Mouse (Mus musculus) MEL (cell line): Measurements from ENCODE around the gene Adgra1. TPM values are rescaled to one million over a fixed set of nuclear protein-coding genes. Genes with fewer than 3 reads are reported as not detected.

Source experiments
- DNase-seq: peaks from one replicate; pipeline ENCODE4 v3.0.0; 2011; ENCODE audit warnings: low read depth, low spot score
- H3K27ac ChIP-seq: 2 replicates; pipeline ENCODE4 v1.5.1; 2012; ENCODE audit warnings: low read depth, mild to moderate bottlenecking, control low read depth, low read length, moderate library complexity; ENCODE audit not compliant: control insufficient read depth
- H3K27me3 ChIP-seq, 2 experiments: fragments of 150-350 bp in 1 of 2; sonication (generic) in 1 of 2; 2 replicates each; pipeline ENCODE4 v1.6.1; 2012; ENCODE audit warnings: low read length in 2 of 2, mild to moderate bottlenecking in 2 of 2, improper control_type of control experiment in 1 of 2, moderate library complexity in 1 of 2; ENCODE audit not compliant: insufficient read depth in 2 of 2, control insufficient read depth in 1 of 2
- H3K36me3 ChIP-seq, 2 experiments: 2 replicates each; pipeline ENCODE4 v1.6.1; 2012 to 2014; ENCODE audit warnings: low read length in 2 of 2, improper control_type of control experiment in 1 of 2, inconsistent platforms in 1 of 2, mild to moderate bottlenecking in 1 of 2; ENCODE audit not compliant: insufficient read depth in 2 of 2, control insufficient read depth in 1 of 2
- H3K4me1 ChIP-seq, 2 experiments: fragments of 150-350 bp in 1 of 2; sonication (generic) in 1 of 2; 2 replicates each; pipeline ENCODE4 v1.6.1; 2012; ENCODE audit warnings: low read length in 2 of 2, improper control_type of control experiment in 1 of 2, mild to moderate bottlenecking in 1 of 2; ENCODE audit not compliant: insufficient read depth in 2 of 2, control insufficient read depth in 1 of 2
- H3K4me3 ChIP-seq, 2 experiments: fragments of 150-350 bp in 1 of 2; sonication (generic) in 1 of 2; 2 replicates each; pipeline ENCODE4 v1.5.1; 2012; ENCODE audit warnings: low read depth in 2 of 2, low read length in 2 of 2, mild to moderate bottlenecking in 2 of 2, moderate library complexity in 2 of 2, control low read depth in 1 of 2, improper control_type of control experiment in 1 of 2; ENCODE audit not compliant: control insufficient read depth in 1 of 2, insufficient read depth in 1 of 2
- H3K79me2 ChIP-seq: 2 replicates; pipeline ENCODE4 v1.6.1; 2012; ENCODE audit warnings: mild to moderate bottlenecking, low read length, moderate library complexity; ENCODE audit not compliant: control insufficient read depth, poor library complexity, insufficient read depth
- H3K9ac ChIP-seq: 2 replicates; pipeline ENCODE4 v1.6.1; 2012; ENCODE audit warnings: low read depth, mild to moderate bottlenecking, control low read depth, low read length, moderate library complexity; ENCODE audit not compliant: control insufficient read depth, poor library complexity, severe bottlenecking
- H3K9me3 ChIP-seq: fragments of 150-350 bp; sonication (generic); replicated peaks from 2 replicates; pipeline ENCODE4 v1.6.1; 2012; ENCODE audit warnings: mild to moderate bottlenecking, low read length, improper control_type of control experiment, moderate library complexity; ENCODE audit not compliant: insufficient read depth
- BHLHE40 ChIP-seq: IDR thresholded peaks from 2 replicates; pipeline ENCODE4 v1.6.1; 2012; ENCODE audit warnings: low read depth, mild to moderate bottlenecking, inconsistent platforms, low read length, improper control_type of control experiment, borderline replicate concordance
- CHD1 ChIP-seq: IDR thresholded peaks from 2 replicates; pipeline ENCODE4 v1.6.1; 2012; ENCODE audit warnings: low read depth, mild to moderate bottlenecking, inconsistent platforms, low read length, improper control_type of control experiment
- CTCF ChIP-seq, 3 experiments: IDR thresholded peaks in 2 of 3; conservative IDR thresholded peaks in 1 of 3; 2 replicates each; pipeline ENCODE4 v1.5.1; 2011 to 2012; ENCODE audit warnings: low read length in 3 of 3, low read depth in 2 of 3, mild to moderate bottlenecking in 2 of 3, improper control_type of control experiment in 1 of 3, inconsistent platforms in 1 of 3, mixed read lengths in 1 of 3, moderate library complexity in 1 of 3; ENCODE audit not compliant: control insufficient read depth in 1 of 3, insufficient read depth in 1 of 3, poor library complexity in 1 of 3, severe bottlenecking in 1 of 3
- E2F4 ChIP-seq: IDR thresholded peaks from 2 replicates; pipeline ENCODE4 v1.6.1; 2011; ENCODE audit warnings: low read depth, low read length, improper control_type of control experiment, borderline replicate concordance
- ELF1 ChIP-seq: IDR thresholded peaks from 2 replicates; pipeline ENCODE4 v1.6.1; 2014; ENCODE audit warnings: low read depth, mild to moderate bottlenecking, inconsistent platforms, low read length, improper control_type of control experiment, moderate library complexity
- EP300 ChIP-seq, 2 experiments: IDR thresholded peaks; 2 replicates each; pipeline ENCODE4 v1.6.1; 2011; ENCODE audit warnings: improper control_type of control experiment in 2 of 2, low read length in 2 of 2, low read depth in 1 of 2, mild to moderate bottlenecking in 1 of 2
- GABPA ChIP-seq: IDR thresholded peaks from 2 replicates; pipeline ENCODE4 v1.6.1; 2012; ENCODE audit warnings: low read depth, mild to moderate bottlenecking, inconsistent platforms, low read length, improper control_type of control experiment, moderate library complexity
- GATA1 ChIP-seq: IDR thresholded peaks from 2 replicates; pipeline ENCODE4 v1.6.1; 2011; ENCODE audit warnings: low read depth, low read length, improper control_type of control experiment
- HCFC1 ChIP-seq: IDR thresholded peaks from 2 replicates; pipeline ENCODE4 v1.6.1; 2012; ENCODE audit warnings: low read depth, mild to moderate bottlenecking, inconsistent platforms, low read length, improper control_type of control experiment, moderate library complexity
- JUND ChIP-seq: IDR thresholded peaks from 2 replicates; pipeline ENCODE4 v1.6.1; 2011; ENCODE audit warnings: low read depth, mild to moderate bottlenecking, improper control_type of control experiment, low read length
- MAFK ChIP-seq: IDR thresholded peaks from 2 replicates; pipeline ENCODE4 v1.6.1; 2011; ENCODE audit warnings: low read depth, mild to moderate bottlenecking, low read length, improper control_type of control experiment, borderline replicate concordance
- MXI1 ChIP-seq: IDR thresholded peaks from 2 replicates; pipeline ENCODE4 v1.6.1; 2011; ENCODE audit warnings: mild to moderate bottlenecking, low read depth, low read length, improper control_type of control experiment
- MYB ChIP-seq: IDR thresholded peaks from 2 replicates; pipeline ENCODE4 v1.6.1; 2011; ENCODE audit warnings: mild to moderate bottlenecking, low read depth, low read length, improper control_type of control experiment
- NRF1 ChIP-seq: IDR thresholded peaks from 2 replicates; pipeline ENCODE4 v1.6.1; 2014; ENCODE audit warnings: low read depth, mild to moderate bottlenecking, inconsistent platforms, low read length, improper control_type of control experiment, moderate library complexity; ENCODE audit not compliant: poor library complexity, insufficient read depth, severe bottlenecking
- POLR2AphosphoS2 ChIP-seq: IDR thresholded peaks from 2 replicates; pipeline ENCODE4 v1.6.1; 2011; ENCODE audit warnings: low read length, improper control_type of control experiment
- POLR2AphosphoS5 ChIP-seq: IDR thresholded peaks from 2 replicates; pipeline ENCODE4 v1.6.1; 2012; ENCODE audit warnings: low read depth, borderline replicate concordance, mild to moderate bottlenecking, inconsistent platforms, low read length, moderate library complexity, mixed read lengths
- RAD21 ChIP-seq: IDR thresholded peaks from 2 replicates; pipeline ENCODE4 v1.6.1; 2011; ENCODE audit warnings: mild to moderate bottlenecking, low read depth, low read length, improper control_type of control experiment
- TBP ChIP-seq: IDR thresholded peaks from 2 replicates; pipeline ENCODE4 v1.8.0; 2011; ENCODE audit warnings: low read depth, low read length, improper control_type of control experiment
- TCF12 ChIP-seq: IDR thresholded peaks from 2 replicates; pipeline ENCODE4 v1.6.1; 2014; ENCODE audit warnings: low read depth, mild to moderate bottlenecking, inconsistent platforms, low read length, improper control_type of control experiment, moderate library complexity
- USF1 ChIP-seq: IDR thresholded peaks from 2 replicates; pipeline ENCODE4 v1.6.1; 2014; ENCODE audit warnings: low read depth, mild to moderate bottlenecking, inconsistent platforms, low read length, improper control_type of control experiment, moderate library complexity
- ZC3H11A ChIP-seq: IDR thresholded peaks from 2 replicates; pipeline ENCODE4 v1.6.1; 2012; ENCODE audit warnings: low read depth, mild to moderate bottlenecking, inconsistent platforms, low read length, improper control_type of control experiment
- ZKSCAN1 ChIP-seq: IDR thresholded peaks from 2 replicates; pipeline ENCODE4 v1.6.1; 2012; ENCODE audit warnings: low read depth, mild to moderate bottlenecking, inconsistent platforms, low read length, improper control_type of control experiment, moderate library complexity
- ZNF384 ChIP-seq: IDR thresholded peaks from 2 replicates; pipeline ENCODE4 v1.6.1; 2012; ENCODE audit warnings: low read depth, mild to moderate bottlenecking, inconsistent platforms, low read length, improper control_type of control experiment
- polyA plus RNA-seq, 2 experiments: library from polyadenylated mRNA; stranded (reverse) in 1 of 2; unstranded in 1 of 2; fragments of >175 nt in 1 of 2; fragments of >200 nt in 1 of 2; gene quantifications; 2 replicates each; pipeline versions ENCODE4 v1.2.1 to v1.2.4; 2012; ENCODE audit warnings: low replicate concordance in 2 of 2, low read depth in 1 of 2; ENCODE audit not compliant: insufficient read length in 2 of 2, insufficient read depth in 1 of 2, missing spikeins in 1 of 2
- total RNA-seq: library from RNA; depleted of rRNA; stranded (reverse); fragments of 300-350 nt; gene quantifications from 2 replicates; pipeline ENCODE4 v1.2.3, GENCODE M21; 2012

The Adgra1 gene
- total and polyA plus RNA-seq, 3 experiments, result not detected

- no peaks in the 10 kb centered on the region for H3K27me3 ChIP-seq
These were observed 64.6 kb downstream of the Adgra1 start for GRCm38 (mm10) chr7:139898606-139899005.

GRCm38 (mm10) chr7:139899505-139899904 lies 65.5 kb downstream of the Adgra1 start:
- Histone ChIP-seq H3K27me3 (no peaks in the 10 kb centered on the region), H3K27ac (no peak overlapping the region)
- no peak for DNase-seq

More at GRCm38 (mm10) chr7:139898606-139899005, 64.6 kb downstream of the Adgra1 start:
- H3K9ac ChIP-seq, result no peak overlapping the region
- H3K9me3 ChIP-seq, result no peaks in the 10 kb centered on the region
- H3K36me3 ChIP-seq, result no peaks in the 10 kb centered on the region
- no peak for DNase-seq
- no peak overlapping the region for H3K4me3 ChIP-seq
- H3K79me2 ChIP-seq, result no peaks in the 10 kb centered on the region
- no peaks in the 10 kb centered on the region for H3K4me1 ChIP-seq
- H3K27ac ChIP-seq, result no peak overlapping the region
- TF ChIP-seq ZNF384 (no peak), USF1 (no peak), BHLHE40 (no peak), TBP (no peak), ELF1 (no peak), GABPA (no peak), E2F4 (no peak), POLR2AphosphoS5 (no peak), MAFK (no peak)

More at GRCm38 (mm10) chr7:139899505-139899904, 65.5 kb downstream of the Adgra1 start:
- H3K9ac ChIP-seq, result no peak overlapping the region
- H3K4me1 ChIP-seq, result no peaks in the 10 kb centered on the region
- no peaks in the 10 kb centered on the region for H3K36me3 ChIP-seq
- H3K4me3 ChIP-seq, result no peak overlapping the region
- TF ChIP-seq NRF1 (no peak), CHD1 (no peak), BHLHE40 (no peak), HCFC1 (no peak), MYB (no peak), MXI1 (no peak), POLR2AphosphoS2 (no peak), GABPA (no peak), ZKSCAN1 (no peak), GATA1 (no peak), RAD21 (no peak), CTCF (IDR thresholded peaks at IDR 0.05 in 2 of 3, conservative IDR thresholded peaks at IDR 0.05 in 1 of 3; ENCODE audit: control insufficient read depth in 1 of 3, insufficient read depth in 1 of 3, low read depth in 2 of 3, low read length in 3 of 3, poor library complexity in 1 of 3, severe bottlenecking in 1 of 3) (no peak), TBP (no peak), POLR2AphosphoS5 (no peak), TCF12 (no peak), JUND (no peak), EP300 (IDR thresholded peaks at IDR 0.05; ENCODE audit: low read depth in 1 of 2, low read length in 2 of 2) (no peak), E2F4 (no peak), ZC3H11A (no peak)
- TF ChIP-seq, all 39 proteins: peak for 0
- H3K9me3 ChIP-seq, result no peaks in the 10 kb centered on the region
- no peaks in the 10 kb centered on the region for H3K79me2 ChIP-seq
